Mouse (Mus musculus): ENCODE measurements around the gene Klf4.

DNA sequence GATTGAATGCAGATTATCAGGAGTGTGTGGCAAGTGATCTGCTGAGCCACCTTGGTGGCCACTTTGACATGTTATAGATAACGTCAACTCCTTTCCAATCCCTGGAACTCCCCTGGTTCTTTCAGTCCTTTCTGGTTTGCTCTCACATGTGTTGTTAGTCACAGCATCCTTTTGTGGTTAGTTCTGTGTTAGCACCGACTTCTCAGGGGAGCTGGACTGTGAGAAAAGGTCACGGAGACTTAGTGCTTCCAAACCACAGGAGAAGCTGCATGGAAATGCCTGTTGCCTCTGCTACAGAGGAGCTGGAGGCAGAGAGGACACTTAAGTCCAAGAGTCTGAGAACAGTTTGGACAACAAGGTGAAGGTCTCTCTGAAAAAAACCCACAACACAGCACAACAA, 42.9 kb downstream of the Klf4 start:
- TF ChIP-seq CTCF (IDR thresholded peaks at IDR 0.05; ENCODE audit: extremely low read depth, insufficient read depth, low read length) (no peak), POLR2A (IDR thresholded peaks at IDR 0.05; ENCODE audit: extremely low read depth, insufficient read depth, low read length) (no peak)
